Mouse (Mus musculus): ENCODE measurements at regions not wholly inside any gene's neighbourhood (a gene's known extent, or its start where the extent isn't known, plus 50 kb on each side); places are given as distances from the start of the nearest gene placed in this dataset.

DNA sequence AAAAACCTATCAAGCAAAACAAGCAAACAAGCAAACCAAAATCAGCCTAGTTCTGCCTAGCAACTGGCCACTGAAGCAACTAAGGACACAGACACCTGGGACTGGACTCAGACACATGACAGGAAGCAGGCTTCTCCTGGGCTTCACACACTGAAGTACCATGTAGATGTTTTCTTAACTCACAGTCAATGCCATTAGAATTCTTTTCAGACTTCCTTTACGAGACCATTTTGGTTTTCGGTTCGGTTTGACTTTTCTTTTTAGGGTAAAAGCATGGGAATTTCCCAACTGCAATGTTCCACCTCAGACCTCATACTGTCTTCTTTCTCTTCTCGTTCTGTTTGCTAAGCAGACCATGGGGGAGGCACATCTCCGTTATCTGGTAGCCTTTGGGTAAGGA lies 114.7 kb upstream of the Tbl1xr1 start:
- no peak for TF ChIP-seq CTCF (IDR thresholded peaks at IDR 0.05; ENCODE audit: borderline replicate concordance, insufficient read depth, low read depth, low read length)
- no peak for TF ChIP-seq POLR2A (IDR thresholded peaks at IDR 0.05; ENCODE audit: borderline replicate concordance, insufficient read depth, low read length)
- no peaks in the 10 kb centered on the region for H3K4me1 ChIP-seq (ENCODE audit: control insufficient read depth, insufficient read depth, low read length)
- H3K27ac ChIP-seq (ENCODE audit: insufficient read depth, low read length), result no peak overlapping the region
- H3K4me3 ChIP-seq (replicated peaks; ENCODE audit: insufficient read depth, low read depth, low read length), result no peak overlapping the region
- 93% methylated on average over 5 of the region's 5 CpGs for WGBS
- no peaks in the 10 kb centered on the region for H3K27me3 ChIP-seq (ENCODE audit: control insufficient read depth, insufficient read depth, low read length)
- no peak for DNase-seq

DNA sequence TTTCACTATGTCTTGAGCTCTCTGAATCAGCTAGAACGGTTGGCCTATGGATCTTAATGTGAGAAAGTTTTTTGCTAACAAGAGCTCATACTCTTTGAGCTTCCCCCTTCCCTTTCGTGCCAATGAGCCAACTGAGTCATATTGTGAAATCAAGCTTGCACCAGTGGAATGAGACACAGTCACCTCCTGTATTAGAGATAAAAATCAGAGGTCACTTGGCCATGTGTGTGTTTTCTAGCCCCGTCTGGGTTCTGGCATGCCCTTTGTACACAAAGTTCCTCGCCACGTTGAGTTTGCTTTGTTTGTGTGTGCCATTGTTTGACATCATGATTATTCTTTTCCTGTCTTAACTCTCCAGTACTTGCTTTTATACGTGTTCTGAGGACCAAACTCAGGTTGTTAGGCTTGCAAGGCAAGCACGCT lies 114.1 kb upstream of the Tbl1xr1 start:
- no peak overlapping the region for H3K4me3 ChIP-seq (replicated peaks; ENCODE audit: insufficient read depth, low read depth, low read length)
- no peak overlapping the region for H3K27ac ChIP-seq (ENCODE audit: insufficient read depth, low read length)
- TF ChIP-seq POLR2A (IDR thresholded peaks at IDR 0.05; ENCODE audit: borderline replicate concordance, insufficient read depth, low read length) (no peak), CTCF (IDR thresholded peaks at IDR 0.05; ENCODE audit: borderline replicate concordance, insufficient read depth, low read depth, low read length) (no peak)
- H3K27me3 ChIP-seq (ENCODE audit: control insufficient read depth, insufficient read depth, low read length), result no peaks in the 10 kb centered on the region
- WGBS, result 74% methylated on average over 7 of the region's 7 CpGs
- H3K4me1 ChIP-seq (ENCODE audit: control insufficient read depth, insufficient read depth, low read length), result no peaks in the 10 kb centered on the region
- DNase-seq, result no peak

DNA sequence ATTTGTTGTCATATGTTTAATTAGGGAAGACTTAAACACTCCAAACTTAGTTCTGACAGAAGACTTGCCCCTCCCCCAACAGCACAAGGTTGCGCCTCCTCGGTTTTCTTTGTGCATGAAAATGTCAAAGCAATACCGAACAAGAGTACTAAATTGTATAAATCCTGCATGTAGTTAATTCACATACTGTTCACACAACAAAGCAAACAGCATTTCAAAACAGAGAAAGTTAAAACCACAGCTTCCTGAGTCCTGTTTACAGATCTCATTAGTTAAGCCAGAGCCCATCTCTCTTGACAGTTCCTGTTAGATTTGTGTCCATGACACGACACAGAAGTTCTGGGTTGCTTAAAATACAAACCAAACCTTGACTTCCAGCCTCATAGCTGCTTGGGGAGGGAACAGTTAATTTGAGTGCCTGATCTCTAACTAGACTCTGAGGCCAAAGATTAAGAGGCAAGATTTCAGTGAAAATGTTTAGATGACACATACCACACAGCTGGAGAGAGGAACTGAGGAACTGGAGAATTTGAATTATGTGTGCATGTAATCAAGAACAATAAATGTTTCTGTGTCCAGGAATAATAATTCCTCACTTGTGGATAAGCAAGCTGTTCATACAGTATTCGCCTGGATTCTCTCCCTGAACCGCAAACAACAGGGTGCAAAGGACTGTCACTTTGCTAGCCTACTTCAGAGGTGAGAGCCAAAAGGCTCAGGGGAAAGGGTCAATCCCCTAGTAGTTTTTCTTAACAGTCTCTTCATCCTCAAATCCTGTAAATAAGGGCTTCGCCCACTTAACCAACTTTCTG lies 113.3 kb upstream of the Tbl1xr1 start:
- no peak overlapping the region for H3K4me3 ChIP-seq (replicated peaks; ENCODE audit: insufficient read depth, low read depth, low read length)
- 60% methylated on average over 7 of the region's 7 CpGs for WGBS
- H3K27me3 ChIP-seq (ENCODE audit: control insufficient read depth, insufficient read depth, low read length), result no peaks in the 10 kb centered on the region
- TF ChIP-seq CTCF (IDR thresholded peaks at IDR 0.05; ENCODE audit: borderline replicate concordance, insufficient read depth, low read depth, low read length) (no peak), POLR2A (IDR thresholded peaks at IDR 0.05; ENCODE audit: borderline replicate concordance, insufficient read depth, low read length) (no peak)
- no peaks in the 10 kb centered on the region for H3K4me1 ChIP-seq (ENCODE audit: control insufficient read depth, insufficient read depth, low read length)
- no peak for DNase-seq
- H3K27ac ChIP-seq (ENCODE audit: insufficient read depth, low read length), result no peak overlapping the region

DNA sequence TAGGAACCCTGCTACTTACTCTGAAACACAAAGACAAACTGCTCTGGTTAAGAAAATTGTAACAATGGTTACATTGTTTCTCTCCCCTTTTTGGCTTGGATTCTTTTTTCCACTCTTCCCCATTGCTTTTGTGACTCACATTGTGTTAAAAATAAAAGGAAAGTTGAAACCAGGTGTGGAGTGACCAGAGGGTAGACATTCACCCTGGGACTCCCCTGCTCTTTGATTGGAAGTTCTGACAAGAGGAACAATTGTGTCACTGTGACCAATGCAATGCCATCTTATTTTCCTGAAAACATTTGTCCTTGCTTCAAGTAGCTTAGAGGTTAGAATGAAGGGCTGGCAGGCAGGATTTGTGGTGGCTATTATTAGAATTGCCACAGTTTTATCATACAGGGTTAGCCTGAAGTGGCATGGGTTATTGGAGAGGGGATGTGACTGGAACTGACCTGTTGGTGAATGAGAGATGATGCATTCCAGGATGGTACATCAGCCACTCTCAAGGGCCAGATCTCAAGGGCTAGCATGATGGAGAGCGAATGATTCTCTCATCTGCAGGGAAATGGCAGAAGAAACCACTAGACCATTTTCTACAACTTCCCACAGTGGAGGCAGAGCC lies 112.6 kb upstream of the Tbl1xr1 start:
- WGBS, result 96% methylated on average over 1 of the region's 1 CpGs
- no peak for DNase-seq
- TF ChIP-seq POLR2A (IDR thresholded peaks at IDR 0.05; ENCODE audit: borderline replicate concordance, insufficient read depth, low read length) (no peak), CTCF (IDR thresholded peaks at IDR 0.05; ENCODE audit: borderline replicate concordance, insufficient read depth, low read depth, low read length) (no peak)

DNA sequence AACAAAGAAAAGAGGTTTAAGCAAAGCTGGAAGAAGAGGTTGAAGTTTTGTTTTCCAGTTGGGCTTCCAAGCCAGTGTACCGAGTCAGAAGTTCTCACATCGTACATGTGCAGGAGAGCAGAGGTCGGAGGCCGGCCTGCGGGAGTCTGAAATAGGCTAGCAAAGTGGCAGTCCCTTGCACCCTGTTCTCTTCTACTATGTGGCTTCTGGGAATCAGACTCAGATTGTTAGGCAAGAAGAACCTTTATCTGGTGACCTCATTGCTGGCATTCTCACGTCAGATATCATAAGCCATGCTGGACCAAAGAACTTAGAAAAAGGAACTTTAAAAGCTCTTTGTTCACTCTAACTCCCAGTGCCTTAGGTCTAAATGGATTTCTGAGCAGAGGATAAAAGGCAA lies 112.0 kb upstream of the Tbl1xr1 start:
- no peak for DNase-seq
- H3K4me3 ChIP-seq (replicated peaks; ENCODE audit: insufficient read depth, low read depth, low read length), result no peak overlapping the region
- H3K27me3 ChIP-seq (ENCODE audit: control insufficient read depth, insufficient read depth, low read length), result no peaks in the 10 kb centered on the region
- no peak overlapping the region for H3K27ac ChIP-seq (ENCODE audit: insufficient read depth, low read length)
- TF ChIP-seq CTCF (IDR thresholded peaks at IDR 0.05; ENCODE audit: borderline replicate concordance, insufficient read depth, low read depth, low read length), result no peak
- no peak for TF ChIP-seq POLR2A (IDR thresholded peaks at IDR 0.05; ENCODE audit: borderline replicate concordance, insufficient read depth, low read length)
- no peaks in the 10 kb centered on the region for H3K4me1 ChIP-seq (ENCODE audit: control insufficient read depth, insufficient read depth, low read length)
- 94% methylated on average over 6 of the region's 6 CpGs for WGBS

More for the DNA sequence above, 112.6 kb upstream of the Tbl1xr1 start:
- H3K4me1 ChIP-seq (ENCODE audit: control insufficient read depth, insufficient read depth, low read length), result no peaks in the 10 kb centered on the region
- no peak overlapping the region for H3K27ac ChIP-seq (ENCODE audit: insufficient read depth, low read length)
- no peak overlapping the region for H3K4me3 ChIP-seq (replicated peaks; ENCODE audit: insufficient read depth, low read depth, low read length)
- no peaks in the 10 kb centered on the region for H3K27me3 ChIP-seq (ENCODE audit: control insufficient read depth, insufficient read depth, low read length)

DNA sequence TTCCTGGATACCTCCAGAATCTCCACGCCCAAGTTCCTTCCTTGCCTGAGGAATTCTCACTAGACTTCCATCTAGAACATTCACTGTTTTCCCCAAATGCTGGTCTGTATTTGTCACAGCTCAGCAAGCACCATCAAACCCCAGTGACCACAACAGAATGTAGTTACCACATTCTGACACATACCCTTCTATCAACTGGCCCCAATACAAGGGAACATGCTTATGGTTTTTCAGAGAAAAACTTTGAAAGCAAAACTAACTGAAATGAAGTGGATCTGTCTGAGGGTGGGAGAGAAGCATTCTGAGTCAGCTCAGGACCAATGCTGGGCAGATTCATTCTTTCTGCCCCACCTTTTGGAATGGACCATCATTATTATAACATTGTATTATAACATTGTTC lies 110.9 kb upstream of the Tbl1xr1 start:
- no peak for TF ChIP-seq POLR2A (IDR thresholded peaks at IDR 0.05; ENCODE audit: borderline replicate concordance, insufficient read depth, low read length)
- no peak for TF ChIP-seq CTCF (IDR thresholded peaks at IDR 0.05; ENCODE audit: borderline replicate concordance, insufficient read depth, low read depth, low read length)
- WGBS, result 94% methylated on average over 1 of the region's 1 CpGs
- Histone ChIP-seq H3K27me3 (ENCODE audit: control insufficient read depth, insufficient read depth, low read length) (no peaks in the 10 kb centered on the region), H3K27ac (ENCODE audit: insufficient read depth, low read length) (no peak overlapping the region), H3K4me3 (replicated peaks; ENCODE audit: insufficient read depth, low read depth, low read length) (no peak overlapping the region), H3K4me1 (ENCODE audit: control insufficient read depth, insufficient read depth, low read length) (no peaks in the 10 kb centered on the region)
- no peak for DNase-seq

DNA sequence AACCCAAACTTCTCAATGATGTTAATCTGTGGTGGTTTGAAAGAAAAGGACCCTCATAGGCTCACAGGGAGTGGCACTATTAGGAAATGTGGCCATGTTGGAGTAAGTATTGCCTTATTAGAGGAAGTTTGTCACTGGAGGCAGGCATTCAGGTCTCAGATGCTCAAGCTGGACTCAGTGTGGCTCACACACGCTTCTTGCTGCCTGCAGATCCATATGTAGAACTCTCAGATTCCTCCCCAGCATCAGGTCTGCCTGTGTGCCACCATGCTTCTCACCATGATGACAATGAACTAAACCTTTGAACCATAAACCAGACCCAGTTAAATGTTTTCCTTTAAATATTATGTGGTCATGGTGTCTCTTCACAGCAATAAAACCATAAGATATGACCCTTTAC lies 104.7 kb upstream of the Tbl1xr1 start:
- TF ChIP-seq POLR2A (IDR thresholded peaks at IDR 0.05; ENCODE audit: borderline replicate concordance, insufficient read depth, low read length) (no peak), CTCF (IDR thresholded peaks at IDR 0.05; ENCODE audit: borderline replicate concordance, insufficient read depth, low read depth, low read length) (no peak)
- no peak for DNase-seq
- Histone ChIP-seq H3K4me3 (replicated peaks; ENCODE audit: insufficient read depth, low read depth, low read length) (no peak overlapping the region), H3K27me3 (ENCODE audit: control insufficient read depth, insufficient read depth, low read length) (no peaks in the 10 kb centered on the region), H3K27ac (ENCODE audit: insufficient read depth, low read length) (no peak overlapping the region), H3K4me1 (ENCODE audit: control insufficient read depth, insufficient read depth, low read length) (no peaks in the 10 kb centered on the region)
- 94% methylated on average over 1 of the region's 1 CpGs for WGBS

DNA sequence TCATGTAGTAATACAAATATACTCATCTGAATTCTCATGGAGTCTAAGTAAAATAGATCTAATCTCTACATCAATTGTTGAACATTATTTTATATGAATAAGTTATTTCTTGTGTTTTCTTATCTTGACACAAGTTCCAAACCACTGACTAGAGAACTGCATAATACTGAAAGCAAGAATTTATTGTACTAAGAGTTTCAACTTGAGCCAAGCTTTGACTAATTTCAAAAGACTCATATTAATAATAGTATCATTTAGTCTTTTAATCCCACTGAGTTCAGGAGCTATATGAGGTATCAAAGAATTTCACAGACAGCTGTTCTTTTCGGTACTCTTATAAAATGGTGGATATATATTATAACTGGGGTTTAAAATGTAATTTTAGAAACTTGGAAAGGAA lies 103.3 kb upstream of the Tbl1xr1 start:
- Histone ChIP-seq H3K4me3 (replicated peaks; ENCODE audit: insufficient read depth, low read depth, low read length) (no peak overlapping the region), H3K4me1 (ENCODE audit: control insufficient read depth, insufficient read depth, low read length) (no peaks in the 10 kb centered on the region), H3K27me3 (ENCODE audit: control insufficient read depth, insufficient read depth, low read length) (no peaks in the 10 kb centered on the region), H3K27ac (ENCODE audit: insufficient read depth, low read length) (no peak overlapping the region)
- no peak for DNase-seq
- WGBS, result 94% methylated on average over 1 of the region's 1 CpGs
- TF ChIP-seq CTCF (IDR thresholded peaks at IDR 0.05; ENCODE audit: borderline replicate concordance, insufficient read depth, low read depth, low read length) (no peak), POLR2A (IDR thresholded peaks at IDR 0.05; ENCODE audit: borderline replicate concordance, insufficient read depth, low read length) (no peak)
